Mouse (Mus musculus) C2C12 (cell line): ENCODE results near the gene Psmd3.

Source experiments
- CTCF ChIP-seq: IDR thresholded peaks from one replicate; pipeline ENCODE4 v1.5.1; 2011; ENCODE audit not compliant: control insufficient read depth, insufficient read depth, insufficient read length
- MAX ChIP-seq: IDR thresholded peaks from one replicate; pipeline ENCODE4 v1.6.1; 2011; ENCODE audit warnings: mild to moderate bottlenecking, control low read depth

DNA sequence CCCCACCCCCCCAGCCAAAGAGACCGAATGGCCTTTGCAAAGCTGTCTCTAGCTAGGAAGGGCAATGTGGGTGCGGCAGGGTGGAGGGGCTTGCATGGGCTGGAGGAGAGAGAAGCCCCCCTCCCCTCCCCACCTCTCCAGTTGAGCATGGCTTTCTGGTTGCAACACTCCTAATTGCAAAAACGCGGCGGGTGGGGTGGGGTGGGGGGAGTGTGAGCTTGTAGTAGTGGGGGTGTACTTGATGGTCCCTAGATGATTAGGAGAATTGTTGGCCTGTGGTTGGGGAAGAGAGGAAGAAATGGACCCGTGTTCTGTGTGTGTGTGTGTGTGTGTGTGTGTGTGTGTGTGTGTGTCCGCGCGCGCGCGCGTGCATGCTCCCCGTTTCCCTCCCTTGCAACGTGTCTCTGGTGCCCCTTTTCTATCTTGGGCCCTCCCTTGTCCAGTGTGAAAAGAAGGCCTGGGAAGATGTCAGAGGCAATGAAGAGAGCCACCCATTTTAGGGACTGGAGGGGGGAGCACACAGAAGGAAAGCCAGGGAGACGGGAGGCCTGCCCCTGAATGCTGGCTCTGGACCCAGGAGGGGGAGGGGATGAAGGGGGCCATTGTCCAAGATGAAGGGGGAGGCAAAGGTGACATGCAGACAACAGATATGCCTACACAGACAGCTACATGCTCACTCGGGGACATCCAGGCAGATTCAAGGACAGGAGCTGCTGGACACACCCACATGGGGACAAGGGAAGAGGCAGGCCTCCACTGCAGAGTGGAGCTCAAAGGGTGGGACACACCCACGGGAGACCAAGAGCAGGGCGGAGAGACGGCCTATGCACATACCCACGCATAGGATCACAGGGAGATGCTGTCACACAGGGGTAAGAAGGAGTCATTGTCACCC is 60.3 kb downstream of the Psmd3 start:
- TF ChIP-seq CTCF (no peak), MAX (no peak)
